Mouse (Mus musculus) brain, embryonic 14.5 days (tissue): Measurements from ENCODE around the gene Pitpnm2. TPM values are rescaled to one million over a fixed set of nuclear protein-coding genes. Genes with fewer than 3 reads are reported as not detected.

Experiments
- DNase-seq: peaks from one replicate; pipeline ENCODE4 v3.0.0-alpha.2; 2011; ENCODE audit warnings: low read depth
- CTCF ChIP-seq: fragments of 200-500 bp; IDR thresholded peaks from 2 replicates; pipeline ENCODE4 v1.5.1; 2012; ENCODE audit warnings: inconsistent platforms, mild to moderate bottlenecking, moderate library complexity, borderline replicate concordance; ENCODE audit not compliant: insufficient read depth, insufficient read length; ENCODE audit errors: extremely low read depth
- POLR2A ChIP-seq: fragments of 200-500 bp; IDR thresholded peaks from 2 replicates; pipeline ENCODE4 v1.6.1; 2012; ENCODE audit warnings: mild to moderate bottlenecking, inconsistent platforms, borderline replicate concordance; ENCODE audit not compliant: poor library complexity, insufficient read depth, insufficient read length, severe bottlenecking; ENCODE audit errors: extremely low read depth
- polyA plus RNA-seq: library from polyadenylated mRNA; depleted of rRNA; stranded (reverse); fragments of >200 nt; gene quantifications from 2 replicates; pipeline ENCODE4 v1.2.3, GENCODE M21; 2012

Gene Pitpnm2
- polyA plus RNA-seq, 1 experiment, result 61.2 TPM

DNA sequence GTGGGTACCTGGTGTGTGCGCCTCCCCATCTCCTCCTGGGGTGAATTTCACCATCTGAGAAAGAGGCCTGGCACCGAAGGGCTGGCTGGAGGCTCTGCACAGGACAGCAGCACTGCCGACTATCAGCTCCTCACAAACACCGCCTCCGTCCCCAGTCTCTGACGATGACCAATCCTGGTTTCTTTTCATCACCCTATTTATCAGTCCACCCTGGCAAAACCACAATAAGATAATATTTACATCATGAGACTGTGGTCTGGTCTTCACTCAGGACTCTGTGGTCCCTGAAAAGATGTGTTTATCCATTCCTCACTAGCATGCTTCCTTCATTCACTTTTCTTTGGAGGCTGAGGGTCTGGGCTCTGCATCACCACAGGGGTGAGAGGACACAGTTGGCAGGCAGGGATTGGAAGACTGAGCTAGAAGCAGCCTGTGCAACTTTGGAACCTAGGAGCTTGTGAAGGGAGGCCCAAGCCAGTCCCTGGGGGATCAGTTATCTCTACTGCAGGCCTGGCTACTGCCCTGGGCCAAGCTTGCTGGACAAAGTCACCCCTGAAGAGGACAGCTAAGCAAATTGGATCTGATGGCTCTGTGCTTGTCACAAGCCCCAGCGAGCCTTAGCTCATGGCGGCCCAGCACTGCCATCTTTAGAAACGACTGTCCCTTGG, 45.3 kb downstream of the Pitpnm2 start:
- no peak for DNase-seq
- TF ChIP-seq CTCF (no peak), POLR2A (no peak)

DNA sequence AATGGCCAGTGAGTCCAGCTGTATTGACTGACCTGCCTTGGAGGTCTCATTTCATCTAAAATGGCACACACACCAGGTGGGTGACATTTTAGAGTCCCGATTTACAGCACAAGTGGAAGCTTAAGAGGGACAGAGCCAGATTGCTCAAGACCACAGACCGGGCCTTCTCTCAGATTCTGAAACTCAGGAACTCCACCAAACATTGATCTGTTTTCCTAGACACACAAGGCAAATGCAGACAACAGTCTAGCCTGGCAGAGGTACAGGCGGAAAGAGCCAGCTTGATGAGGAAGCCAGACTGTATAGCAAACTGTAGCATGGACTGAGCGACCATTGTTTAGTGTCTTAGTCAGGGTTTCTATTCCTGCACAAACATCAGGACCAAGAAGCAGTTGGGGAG, 46.3 kb downstream of the Pitpnm2 start:
- no peak for DNase-seq
- TF ChIP-seq POLR2A (no peak), CTCF (no peak)

DNA sequence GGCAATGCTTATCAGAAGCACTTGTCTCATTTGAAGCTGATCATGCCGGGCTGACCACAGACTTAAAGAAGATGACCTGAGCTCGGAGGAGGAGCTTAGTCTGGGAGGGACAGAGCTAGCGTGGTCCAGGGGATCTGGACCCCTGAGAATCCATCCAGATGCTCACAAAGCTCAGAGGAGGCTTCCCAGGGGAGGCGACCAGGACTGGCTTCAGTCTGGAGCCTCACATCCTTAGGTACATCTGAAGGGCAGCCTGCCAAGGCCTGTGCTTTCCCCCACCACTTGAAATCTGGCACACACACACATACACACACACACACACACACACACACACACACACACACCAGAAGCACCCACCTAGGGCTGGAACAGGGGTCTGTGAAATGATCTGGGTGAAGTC, 47.5 kb downstream of the Pitpnm2 start:
- no peak for TF ChIP-seq POLR2A
- no peak for TF ChIP-seq CTCF
- no peak for DNase-seq

DNA sequence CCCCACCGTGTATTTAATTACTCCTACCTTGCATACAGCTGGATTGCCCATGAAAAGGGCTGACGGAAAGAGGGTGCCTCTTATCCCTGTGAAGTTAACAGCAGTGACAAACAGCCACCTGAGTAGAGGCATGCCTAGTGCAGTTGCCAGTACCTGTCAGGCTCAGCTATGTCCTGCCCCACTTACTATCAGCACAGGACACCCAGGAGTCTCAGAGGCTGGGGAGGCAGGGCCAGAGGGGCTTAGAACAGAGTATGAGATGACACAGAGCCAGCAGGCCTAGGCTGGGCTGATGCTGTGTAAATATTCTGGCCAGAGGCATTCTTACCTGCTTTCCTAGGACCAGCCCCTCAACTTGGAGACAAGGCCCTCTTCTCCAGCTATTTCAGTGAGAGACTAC, 48.0 kb downstream of the Pitpnm2 start:
- DNase-seq, result no peak
- no peak for TF ChIP-seq CTCF
- no peak for TF ChIP-seq POLR2A

DNA sequence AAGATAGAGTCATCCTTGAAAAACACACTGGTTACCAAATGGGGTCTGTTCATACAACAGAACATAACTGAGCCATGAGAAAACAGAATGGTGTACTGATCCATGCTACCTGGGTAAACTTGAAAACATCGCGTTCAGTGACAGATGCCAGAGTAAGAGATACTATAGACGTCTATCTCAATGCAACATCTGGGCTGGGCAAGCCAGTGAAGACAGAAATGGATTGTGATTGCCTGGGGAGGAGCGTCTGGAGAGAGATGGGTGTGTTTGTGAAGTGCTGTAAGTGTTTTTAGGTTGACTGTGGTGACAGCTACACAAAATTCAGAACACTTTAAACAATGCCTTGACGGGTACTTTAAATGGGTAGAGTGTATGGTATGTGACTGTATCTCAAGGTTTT, 48.7 kb downstream of the Pitpnm2 start:
- TF ChIP-seq CTCF, result no peak
- no peak for TF ChIP-seq POLR2A
- no peak for DNase-seq

DNA sequence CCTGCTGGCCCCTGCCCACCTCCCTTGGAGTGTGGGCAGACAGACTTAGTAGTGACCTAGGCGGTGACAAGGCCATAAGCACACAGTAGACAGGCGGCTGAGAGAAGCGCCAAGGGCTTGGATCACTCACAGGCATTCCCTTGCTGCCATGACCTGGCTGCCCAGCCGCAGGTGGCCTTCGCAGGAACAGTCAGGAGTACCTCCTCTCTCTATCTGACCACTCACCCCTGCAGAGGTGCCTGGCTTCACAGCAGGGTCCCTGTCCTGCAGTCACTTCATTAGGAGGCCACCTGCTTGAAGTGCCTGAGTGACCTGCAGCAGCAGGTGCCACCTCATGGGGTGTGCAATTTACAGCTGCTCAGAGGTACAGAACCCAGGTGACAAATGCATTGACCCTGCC, 50.4 kb downstream of the Pitpnm2 start:
- no peak for DNase-seq
- TF ChIP-seq CTCF (no peak), POLR2A (no peak)

DNA sequence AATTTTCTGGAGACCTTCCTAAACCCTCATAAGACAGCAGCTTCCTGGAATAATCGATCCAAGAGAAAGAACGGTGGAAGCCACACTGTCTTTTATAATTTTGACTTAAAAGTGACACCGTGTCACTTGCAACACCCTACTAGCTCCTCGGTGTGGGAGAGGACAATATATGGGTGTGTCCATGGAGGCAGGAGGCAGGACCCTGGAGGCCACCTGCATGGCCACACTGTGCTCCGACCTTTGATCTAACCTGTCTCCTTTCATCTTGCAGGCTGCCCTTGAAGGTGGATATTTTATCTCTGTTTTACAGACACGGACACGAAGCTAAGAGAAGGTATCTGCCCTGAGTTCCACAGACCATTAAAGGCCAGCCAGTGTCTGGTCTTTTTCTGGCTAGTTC, 51.1 kb downstream of the Pitpnm2 start:
- no peak for DNase-seq
- TF ChIP-seq POLR2A, result no peak

DNA sequence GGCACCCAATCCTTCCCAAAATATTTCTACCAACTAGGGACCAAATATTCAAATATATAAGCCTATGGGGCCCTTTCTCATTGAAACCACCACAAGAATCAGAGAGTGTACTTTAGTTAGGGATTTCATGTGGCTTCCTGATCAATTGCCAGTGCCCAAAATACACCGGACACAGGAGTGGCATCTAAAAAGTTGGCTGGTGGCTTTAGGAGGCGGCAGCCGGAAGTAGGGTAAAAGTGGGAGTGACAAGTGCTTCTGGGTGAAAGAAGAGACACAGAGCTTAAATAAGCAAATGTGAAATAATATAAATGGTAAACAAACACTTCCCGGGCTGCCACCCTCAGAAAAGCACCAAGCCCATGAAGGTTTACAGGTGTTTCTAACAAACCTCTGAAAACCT, 53.5 kb downstream of the Pitpnm2 start:
- no peak for TF ChIP-seq POLR2A
- TF ChIP-seq CTCF, result no peak
- no peak for DNase-seq

DNA sequence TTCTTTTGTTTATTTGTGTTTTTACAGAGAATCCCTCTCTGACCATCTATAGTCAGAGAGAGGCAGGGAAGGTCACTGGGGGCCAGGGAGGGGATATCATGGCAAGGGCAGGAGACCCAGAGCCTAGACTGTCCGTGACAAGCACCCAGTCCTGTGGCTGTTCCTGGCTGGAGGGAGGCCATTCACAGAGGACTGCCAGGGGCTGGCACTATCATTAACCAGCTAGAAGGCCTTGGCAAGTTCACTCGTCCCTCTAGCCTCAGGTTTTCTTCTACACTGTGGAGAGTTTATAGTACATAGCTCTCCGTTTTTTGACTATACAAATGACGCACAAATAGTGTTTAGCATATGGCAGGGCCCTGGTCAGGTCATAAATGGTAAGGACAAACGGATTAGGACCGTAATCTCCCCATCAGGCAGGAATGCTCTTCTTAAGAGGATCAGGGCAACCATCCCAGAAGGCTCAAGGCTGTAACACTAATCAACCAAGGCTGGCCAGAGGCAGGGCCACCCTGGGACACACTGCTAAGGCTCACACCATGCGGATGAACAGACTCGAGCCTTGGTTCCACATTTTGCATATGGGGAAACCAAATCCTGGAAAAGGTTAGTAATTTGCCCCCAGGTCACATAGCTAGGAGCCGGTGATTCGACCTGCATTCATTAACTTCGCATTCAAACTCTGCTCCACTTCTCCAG, 55.0 kb downstream of the Pitpnm2 start:
- DNase-seq, result peak; percentile 18
- TF ChIP-seq POLR2A (no peak), CTCF (no peak)

DNA sequence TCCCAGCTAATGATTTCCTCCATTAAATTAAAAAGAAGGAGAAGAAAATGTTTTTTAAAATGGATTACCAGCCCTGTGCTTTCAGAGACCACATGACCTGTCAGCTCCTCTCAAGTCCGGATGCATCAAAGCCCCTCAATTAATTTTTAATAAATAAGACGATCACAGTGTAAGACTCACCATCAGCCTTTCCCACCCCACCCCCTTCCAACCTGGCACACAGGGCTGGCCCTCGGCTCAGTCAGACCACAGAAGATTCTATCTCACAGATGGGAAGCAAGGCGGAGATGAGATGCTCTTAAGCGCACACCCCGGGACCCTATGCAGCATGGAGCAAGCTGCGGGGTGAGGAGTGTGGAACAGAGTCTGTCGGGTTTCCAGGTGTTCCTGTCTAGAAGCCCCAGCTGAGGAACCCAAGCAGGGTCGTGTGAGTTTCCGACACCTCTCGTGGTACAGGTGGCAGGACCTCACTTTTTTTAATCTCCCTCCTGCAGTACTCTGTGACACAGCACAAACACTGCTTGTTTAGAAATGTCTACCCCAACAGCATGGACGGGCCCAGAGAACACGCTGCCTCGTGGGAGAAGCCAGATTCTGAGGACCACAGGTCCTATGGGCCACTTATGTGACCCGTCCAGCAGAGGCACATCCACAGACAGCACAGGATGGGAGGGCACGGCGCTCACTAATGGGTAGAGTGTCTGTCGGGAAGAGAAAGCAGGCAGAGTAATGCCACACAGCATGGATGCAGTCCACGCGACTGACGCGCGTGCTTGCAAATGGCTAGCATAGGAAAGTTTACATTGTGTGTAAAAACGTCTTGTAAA, 56.1 kb downstream of the Pitpnm2 start:
- TF ChIP-seq CTCF, result no peak
- TF ChIP-seq POLR2A, result no peak
- DNase-seq, result peak; percentile 60

DNA sequence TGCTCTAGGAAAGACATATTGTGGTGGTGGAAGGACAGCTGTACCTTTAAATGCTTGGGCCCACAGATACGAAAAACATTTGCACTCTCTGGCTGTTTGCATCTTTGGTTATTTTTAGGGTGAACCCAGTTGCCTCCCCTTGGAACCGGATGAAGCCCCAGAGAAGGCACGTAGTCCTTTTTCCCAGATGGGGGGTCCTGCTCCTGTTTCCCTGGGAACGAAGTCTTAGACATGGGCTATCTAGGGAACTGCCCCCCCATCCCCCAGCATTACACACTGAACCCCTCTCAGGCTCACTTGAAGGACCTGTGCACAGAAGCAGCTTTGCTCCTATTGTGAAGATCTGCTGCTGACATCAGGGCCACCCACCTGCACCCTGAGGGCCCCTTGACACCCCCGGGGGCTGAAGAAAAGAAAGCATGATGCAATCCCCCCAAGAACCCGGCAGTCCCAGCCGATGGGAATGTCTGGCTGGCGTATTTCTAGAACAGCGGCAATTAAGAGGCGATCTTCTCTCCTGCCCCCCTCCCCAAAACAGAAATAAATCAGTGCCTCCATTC, 56.8 kb downstream of the Pitpnm2 start:
- DNase-seq, result peak; percentile 72
- TF ChIP-seq POLR2A (no peak), CTCF (no peak)

DNA sequence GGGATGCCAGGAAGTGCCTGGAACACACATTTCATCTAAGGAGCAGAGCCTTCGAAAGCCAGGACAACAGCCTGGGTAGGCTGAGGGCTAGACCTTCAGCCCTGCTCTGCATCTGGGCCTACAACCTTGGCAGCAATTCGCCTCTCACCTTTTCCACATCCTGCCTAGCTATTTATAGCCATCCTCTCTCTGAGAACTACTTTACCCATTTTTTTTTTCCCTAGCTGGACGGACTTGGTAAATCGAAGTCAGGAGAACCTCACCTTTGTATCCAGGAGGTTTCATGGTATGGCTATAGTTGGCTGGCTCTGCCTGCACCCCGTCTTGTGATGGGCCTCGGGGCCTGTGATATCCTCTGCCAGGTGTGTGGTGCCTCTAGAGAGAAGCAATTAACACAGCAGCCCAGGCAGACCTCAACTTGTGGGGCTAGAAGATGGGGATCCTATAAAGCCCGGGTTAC, 57.3 kb downstream of the Pitpnm2 start:
- DNase-seq, result no peak
- TF ChIP-seq POLR2A, result no peak
- no peak for TF ChIP-seq CTCF

DNA sequence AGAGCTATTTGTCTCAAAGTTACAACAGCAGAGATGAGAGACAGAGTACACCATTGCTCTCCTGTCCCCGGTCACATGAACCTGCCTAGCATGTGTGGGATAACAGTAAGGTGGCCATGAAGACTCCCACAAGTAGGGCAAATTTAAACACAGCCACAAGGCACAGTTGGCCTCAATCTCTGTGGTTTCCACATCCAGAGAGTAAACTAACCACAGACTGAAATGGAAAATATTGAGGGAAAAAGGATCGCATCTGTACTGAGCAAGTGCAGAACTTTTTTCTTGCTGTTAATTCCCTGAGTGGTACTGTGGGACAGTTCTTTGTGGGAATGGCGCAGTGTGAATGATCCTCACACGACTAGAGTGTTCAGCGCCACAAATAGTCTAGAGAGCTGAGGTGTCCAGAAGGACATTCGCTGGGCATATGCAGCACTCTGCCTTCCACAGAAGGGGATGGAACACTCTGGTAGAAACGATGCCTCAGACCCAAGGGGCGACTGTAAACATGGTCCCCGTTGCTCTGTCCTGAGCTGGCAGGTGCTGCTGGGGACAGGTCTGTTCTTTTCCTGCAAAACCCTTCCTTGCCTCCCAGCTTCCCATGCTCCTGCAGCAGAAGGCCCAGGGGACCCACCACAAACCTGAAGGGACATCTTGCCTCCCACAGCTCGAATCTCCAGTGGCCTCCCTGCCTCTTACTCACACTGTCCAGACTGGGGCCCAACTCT, 59.3 kb downstream of the Pitpnm2 start:
- TF ChIP-seq POLR2A (no peak), CTCF (no peak)
- DNase-seq, result no peak

DNA sequence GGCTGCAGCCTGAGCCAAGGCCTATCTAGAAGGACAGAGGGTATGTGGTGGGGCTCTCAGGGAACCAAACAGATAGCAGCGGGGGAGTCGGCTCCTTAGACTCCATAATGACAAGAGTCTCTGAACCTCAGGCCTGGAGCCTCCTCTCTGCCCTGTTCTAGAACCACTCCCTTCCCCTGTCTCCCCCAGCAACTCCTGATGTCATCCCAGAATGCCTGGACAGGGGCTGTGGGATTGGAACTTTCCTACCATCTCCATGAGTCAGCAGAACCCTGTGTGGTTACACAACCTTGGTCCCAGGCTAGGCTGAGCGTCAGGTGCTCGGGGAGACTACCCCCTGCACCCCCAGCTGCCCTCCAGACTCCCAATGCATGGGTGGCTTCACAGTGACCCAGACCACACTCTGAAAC, 60.0 kb downstream of the Pitpnm2 start:
- TF ChIP-seq CTCF (no peak), POLR2A (no peak)
- no peak for DNase-seq
